Mouse (Mus musculus): ENCODE data around the gene Grap.
"Not testable (repeated sequence)": the region's sequence is repeated elsewhere in the genome, so short reads cannot be mapped to it uniquely, and the experiment has no call there.

Gene Grap

GRCm38 (mm10) chr11:61639601-61640177 lies 13.4 kb upstream of the Grap start:
- DNase-seq (ENCODE audit: low spot score), result no peak

GRCm38 (mm10) chr11:61640585-61640984 lies 12.5 kb upstream of the Grap start:
- DNase-seq (ENCODE audit: low spot score), result not testable (repeated sequence)

GRCm38 (mm10) chr11:61642106-61642505 lies 11.0 kb upstream of the Grap start:
- no peak for DNase-seq (ENCODE audit: low spot score)

- no peak for DNase-seq (ENCODE audit: low spot score)
Observed at GRCm38 (mm10) chr11:61643184-61643961, 9.7 kb upstream of the Grap start.

- DNase-seq (ENCODE audit: low spot score), result no peak
Observed at GRCm38 (mm10) chr11:61644576-61645326, 8.3 kb upstream of the Grap start.

- DNase-seq (ENCODE audit: low spot score), result no peak
Observed at GRCm38 (mm10) chr11:61645357-61645857, 7.7 kb upstream of the Grap start.

- DNase-seq (ENCODE audit: low spot score), result no peak
Observed at GRCm38 (mm10) chr11:61646499-61647039, 6.5 kb upstream of the Grap start.

- no peak for DNase-seq (ENCODE audit: low spot score)
Observed at GRCm38 (mm10) chr11:61647110-61647910, 5.8 kb upstream of the Grap start.

- no peak for DNase-seq (ENCODE audit: low spot score)
Observed at GRCm38 (mm10) chr11:61647956-61648748, 4.9 kb upstream of the Grap start.

GRCm38 (mm10) chr11:61648749-61649115 lies 4.3 kb upstream of the Grap start:
- no peak for DNase-seq (ENCODE audit: low spot score)

- no peak for DNase-seq (ENCODE audit: low spot score)
Observed at GRCm38 (mm10) chr11:61649163-61649580, 3.9 kb upstream of the Grap start.

- no peak for DNase-seq (ENCODE audit: low spot score)
Observed at GRCm38 (mm10) chr11:61649626-61650025, 3.4 kb upstream of the Grap start.

GRCm38 (mm10) chr11:61650470-61651265 lies 2.4 kb upstream of the Grap start:
- DNase-seq (ENCODE audit: low spot score), result no peak

GRCm38 (mm10) chr11:61652216-61652615 lies 849 bp upstream of the Grap start:
- no peak for DNase-seq (ENCODE audit: low spot score)

- no peak for DNase-seq (ENCODE audit: low spot score)
Observed at GRCm38 (mm10) chr11:61653568-61653967, 503 bp downstream of the Grap start.

GRCm38 (mm10) chr11:61654786-61655311 lies 1.8 kb downstream of the Grap start:
- DNase-seq (ENCODE audit: low spot score), result no peak

GRCm38 (mm10) chr11:61655649-61656048 lies 2.6 kb downstream of the Grap start:
- DNase-seq (ENCODE audit: low spot score), result no peak

GRCm38 (mm10) chr11:61656148-61656850 lies 3.2 kb downstream of the Grap start:
- no peak for DNase-seq (ENCODE audit: low spot score)

GRCm38 (mm10) chr11:61657432-61657831 lies 4.4 kb downstream of the Grap start:
- DNase-seq (ENCODE audit: low spot score), result no peak

Data from embryo, embryonic 10 days (tissue).